Mouse (Mus musculus) layer of hippocampus, adult 11-12 months (tissue): ENCODE measurements around the gene 3830406C13Rik.

ENCODE experiments used
- DNase-seq: peaks from one replicate; pipeline ENCODE4 v3.0.0; 2022; ENCODE audit warnings: low spot score

The 3830406C13Rik gene

GRCm38 (mm10) chr14:12342458-12343131 is 58.6 kb downstream of the 3830406C13Rik start:
- DNase-seq = no peak

DNA sequence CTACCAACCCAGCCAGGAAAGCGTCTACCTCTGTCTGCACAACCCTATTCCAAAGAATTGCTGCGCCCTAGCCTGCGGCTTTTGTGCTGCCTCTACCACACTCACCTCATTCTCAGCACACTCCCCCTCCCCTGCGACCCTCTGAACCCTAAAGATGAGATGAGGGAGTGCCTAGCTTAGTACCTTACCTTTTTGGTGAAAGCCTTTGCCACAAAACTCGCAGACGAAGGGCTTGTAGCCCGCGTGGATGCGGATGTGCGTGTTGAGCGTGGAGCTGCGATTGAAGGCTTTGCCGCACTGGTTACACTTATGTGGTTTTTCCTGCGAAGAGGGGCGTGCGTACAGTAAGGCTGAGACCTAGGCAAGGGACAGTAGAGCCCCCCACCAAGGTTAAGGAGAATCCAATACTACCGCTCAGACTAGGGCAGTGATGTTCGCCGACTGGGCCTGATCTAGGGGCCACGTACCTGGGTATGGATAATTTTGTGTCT is 59.5 kb downstream of the 3830406C13Rik start:
- DNase-seq = no peak

DNA sequence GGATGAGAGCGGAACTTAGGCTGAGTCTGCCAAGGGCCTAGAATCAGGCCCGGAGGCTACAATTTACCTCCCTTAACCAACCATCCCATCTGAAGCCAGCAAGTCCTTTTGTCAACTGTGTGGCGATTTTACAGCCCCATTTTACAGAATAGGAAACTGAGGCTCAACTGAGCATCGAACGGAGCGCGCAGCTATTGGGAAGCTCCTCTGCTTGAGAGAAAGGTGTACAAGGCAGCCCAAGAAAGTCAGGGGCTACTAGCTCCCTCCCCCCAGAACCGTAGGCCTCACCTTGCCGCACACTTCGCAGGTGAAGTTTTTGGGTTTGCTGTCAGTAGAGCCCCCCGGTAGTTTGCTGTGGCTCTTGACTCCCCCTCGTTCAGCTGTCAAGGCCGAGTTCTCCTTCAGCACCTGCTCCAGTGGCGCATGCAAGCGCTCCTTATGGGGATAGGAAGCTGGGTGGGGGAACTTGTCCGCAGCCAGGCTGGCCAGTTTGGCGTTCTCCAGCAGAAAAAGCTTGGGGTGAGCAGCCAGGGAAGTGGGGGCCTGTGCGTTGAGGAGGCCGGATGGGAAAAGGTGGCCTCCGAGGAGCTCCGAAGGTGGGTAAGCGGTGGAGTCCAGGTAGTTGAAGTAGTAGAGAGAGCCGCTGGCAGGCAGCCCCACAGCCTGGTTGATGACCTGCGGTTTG is 60.2 kb downstream of the 3830406C13Rik start:
- DNase-seq = no peak

DNA sequence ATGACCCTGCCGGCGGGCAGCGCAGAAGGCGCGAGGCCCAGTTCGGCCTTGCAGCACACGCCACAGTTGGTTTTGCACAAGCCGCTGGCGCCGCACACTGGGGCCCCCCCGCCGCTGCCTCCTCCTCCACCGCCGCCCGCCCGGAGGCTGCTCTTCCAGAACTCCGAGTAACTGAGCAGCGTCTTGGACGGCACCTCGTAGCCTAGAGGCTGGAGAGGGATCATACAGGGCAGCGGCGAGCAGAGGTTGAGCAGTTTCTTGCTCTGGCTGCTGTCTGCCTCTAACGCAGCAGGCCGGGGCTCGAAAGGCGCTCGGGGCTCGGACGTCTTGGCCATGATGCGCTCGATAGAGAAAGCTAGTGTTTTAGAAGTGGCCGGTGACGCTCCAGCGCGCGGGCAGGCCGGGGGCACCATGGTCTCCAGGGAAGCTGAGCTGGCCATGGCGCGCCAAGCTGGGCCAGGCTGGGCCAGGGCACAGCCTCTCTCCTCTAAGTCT is 60.8 kb downstream of the 3830406C13Rik start:
- DNase-seq = no peak

DNA sequence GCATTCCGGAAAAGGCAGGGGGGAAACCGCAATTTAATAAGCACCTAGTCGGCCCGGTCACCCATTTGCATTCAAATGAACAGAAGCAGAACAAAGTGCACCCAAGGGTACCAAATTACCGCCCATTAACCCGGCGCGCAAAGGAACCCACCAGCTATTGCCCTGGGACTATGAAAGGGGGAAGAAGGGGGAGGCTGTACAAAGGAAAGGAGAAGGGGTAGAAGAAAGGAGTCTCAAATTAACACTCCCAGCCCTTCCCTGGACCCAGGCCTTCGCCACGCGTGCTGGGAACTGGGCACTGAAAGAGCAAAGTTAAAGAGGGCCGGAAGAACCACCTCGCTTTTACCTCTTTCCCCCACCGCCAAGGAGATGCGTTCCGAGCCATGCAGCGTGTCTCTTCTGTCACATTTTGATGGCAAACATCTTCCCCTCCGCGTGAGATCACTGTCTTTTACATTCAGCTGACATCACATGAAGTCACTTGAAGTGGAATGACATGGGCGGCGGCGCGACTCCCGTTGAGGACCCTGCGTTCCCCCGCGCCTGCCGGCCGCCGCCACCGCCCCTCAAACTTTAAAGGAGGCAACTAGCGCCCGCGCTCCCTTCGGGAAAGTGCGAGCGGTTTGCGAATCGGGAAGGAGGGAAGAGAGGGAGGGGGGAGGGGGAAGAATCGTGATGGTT is 61.4 kb downstream of the 3830406C13Rik start:
- DNase-seq = no peak

- DNase-seq = no peak
Observed at GRCm38 (mm10) chr14:12346011-12346864, 62.3 kb downstream of the 3830406C13Rik start.

- no peak for DNase-seq
Observed at GRCm38 (mm10) chr14:12346865-12347600, 63.1 kb downstream of the 3830406C13Rik start.

- DNase-seq = no peak
Observed at GRCm38 (mm10) chr14:12348089-12348488, 64.1 kb downstream of the 3830406C13Rik start, which contains the start of gene Fezf2. Gene Fezf2 (minus strand): TSS chr14:12348189.

DNA sequence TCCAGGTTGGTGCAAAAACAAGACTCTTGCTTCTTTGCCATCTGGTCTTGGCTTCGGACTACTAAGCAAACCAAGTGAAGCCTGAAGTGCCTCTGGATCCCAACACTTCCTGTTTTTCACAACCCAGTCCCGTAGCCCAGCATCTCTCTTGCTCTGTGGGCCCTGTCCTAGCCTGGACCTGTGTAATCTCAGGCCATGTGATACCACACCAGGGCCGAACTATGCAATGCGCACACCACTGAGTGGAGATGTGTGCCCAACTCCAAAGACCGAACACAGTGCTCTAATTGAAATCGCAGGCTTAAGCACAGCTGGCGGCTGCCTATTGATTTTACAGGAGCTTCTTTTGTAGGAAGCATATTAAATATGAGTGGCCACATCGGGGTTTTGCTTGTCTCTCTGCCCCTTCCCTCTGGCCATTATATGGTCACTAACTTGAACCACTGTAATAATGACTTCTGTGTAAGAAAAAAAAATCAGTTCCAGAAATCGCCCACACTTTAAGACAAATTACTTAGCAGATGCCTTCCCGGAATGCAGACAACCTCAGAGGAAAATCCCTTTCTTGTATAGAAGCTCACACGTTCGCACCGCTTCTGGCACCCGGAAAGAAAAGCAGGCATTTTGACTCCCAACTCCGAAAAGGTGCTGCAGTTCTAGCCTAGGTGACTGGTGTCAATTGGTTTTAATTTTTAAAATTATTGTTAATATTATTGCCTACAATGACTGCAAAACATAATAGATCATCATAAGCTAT is 65.5 kb downstream of the 3830406C13Rik start:
- no peak for DNase-seq

DNA sequence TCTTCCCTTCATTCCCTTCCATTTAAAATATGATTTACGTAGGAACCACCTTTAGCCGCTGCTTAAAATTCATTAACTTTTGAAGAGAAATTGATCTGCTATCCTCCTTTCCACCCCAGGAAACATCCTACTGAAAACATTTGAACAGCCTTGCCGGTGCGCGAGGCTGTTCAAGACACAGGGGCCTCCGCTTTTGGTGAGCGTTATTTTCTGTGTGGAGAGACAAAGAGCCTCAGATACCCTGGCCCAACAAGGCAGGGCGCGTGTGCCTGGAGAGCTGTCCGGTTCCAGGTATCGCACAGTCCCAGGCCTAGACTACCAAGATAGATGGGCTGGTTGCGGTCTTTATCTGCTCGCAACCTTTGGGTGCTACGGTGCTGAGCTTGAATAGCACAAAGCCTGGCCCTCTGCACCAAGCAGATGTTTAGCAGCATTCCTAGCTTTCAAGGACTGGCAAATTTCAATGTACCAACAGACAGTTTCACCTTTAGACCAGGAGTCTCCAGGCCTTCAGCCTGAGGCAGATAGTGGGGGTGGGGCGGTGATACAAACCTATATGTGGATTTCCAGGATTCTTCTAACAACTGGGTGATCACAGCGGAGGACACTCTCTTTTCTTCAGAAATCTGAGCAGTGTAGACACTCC is 66.4 kb downstream of the 3830406C13Rik start:
- no peak for DNase-seq
